Mouse (Mus musculus) olfactory bulb, adult 2 months (tissue): ENCODE data around the gene Clec2g.

ENCODE experiments used
- CTCF ChIP-seq: fragments of 200-500 bp; IDR thresholded peaks from 2 replicates; pipeline ENCODE4 v1.5.1; 2012; ENCODE audit warnings: low read depth, mild to moderate bottlenecking, low read length, moderate library complexity; ENCODE audit not compliant: insufficient read depth
- POLR2A ChIP-seq: fragments of 200-500 bp; IDR thresholded peaks from 2 replicates; pipeline ENCODE4 v1.6.1; 2012; ENCODE audit warnings: mild to moderate bottlenecking, low read depth, low read length, moderate library complexity; ENCODE audit not compliant: insufficient read depth

DNA sequence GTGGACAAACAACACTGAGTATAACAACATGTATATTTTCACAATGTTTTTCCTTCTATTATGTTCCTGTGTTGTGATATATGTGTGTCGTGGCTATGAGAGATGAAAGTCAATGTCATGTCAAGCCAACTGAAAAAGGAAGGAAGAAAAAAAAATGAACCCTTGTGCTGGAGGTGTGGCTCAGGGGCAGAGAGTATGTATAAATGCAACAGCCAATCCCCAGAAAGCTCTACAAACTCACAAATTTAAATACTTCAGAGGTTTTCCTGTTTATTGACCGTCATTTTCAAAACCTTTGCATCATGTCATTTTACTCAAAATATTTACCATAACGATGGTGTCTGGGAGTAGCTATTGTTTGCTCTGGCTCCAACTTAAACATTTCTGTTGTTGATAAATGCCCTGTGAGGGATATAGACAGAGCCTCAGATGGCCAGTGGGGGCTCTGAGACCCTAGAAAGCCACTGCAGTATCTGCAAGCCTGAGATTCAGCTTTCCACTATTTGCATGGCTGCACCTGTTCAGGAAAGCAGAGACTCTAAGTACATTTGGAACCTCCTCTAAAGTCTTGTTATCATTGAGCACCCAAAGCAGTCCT, 38.7 kb upstream of the Clec2g start:
- TF ChIP-seq POLR2A = no peak
- TF ChIP-seq CTCF = no peak
